Mouse (Mus musculus) midbrain, embryonic 14.5 days (tissue): ENCODE results near the gene Corin. TPM values are rescaled to one million over a fixed set of nuclear protein-coding genes. Genes with fewer than 3 reads are reported as not detected.
A peak's percentile ranks its signal among the peaks of the same experiment; 100 is the strongest.

Experiments
- ATAC-seq: fragments of 200-750 bp; cut with Nextera tagmentation; 2 replicates; pipeline ENCODE4 v1.8.0; 2017; ENCODE audit warnings: moderate number of reproducible peaks, moderate library complexity; ENCODE audit not compliant: low FRiP score, low TSS enrichment
- DNase-seq: peaks from one replicate; pipeline ENCODE4 v3.0.0-alpha.2; 2015
- H3K27ac ChIP-seq: fragments of 300-500 bp; sonication (generic); replicated peaks from 2 replicates; pipeline ENCODE4 v1.5.1; 2014; ENCODE audit warnings: mild to moderate bottlenecking, low read depth, low read length, moderate library complexity
- H3K27me3 ChIP-seq: fragments of 300-500 bp; sonication (generic); 2 replicates; pipeline ENCODE4 v1.6.1; 2014; ENCODE audit warnings: low read length, control low read depth, mixed read lengths; ENCODE audit not compliant: control insufficient read depth, insufficient read depth
- H3K36me3 ChIP-seq: fragments of 300-500 bp; sonication (generic); 2 replicates; pipeline ENCODE4 v1.6.1; 2014; ENCODE audit warnings: low read length, control low read depth; ENCODE audit not compliant: control insufficient read depth, insufficient read depth
- H3K4me1 ChIP-seq: fragments of 300-500 bp; sonication (generic); 2 replicates; pipeline ENCODE4 v1.6.1; 2014; ENCODE audit warnings: mild to moderate bottlenecking, antibody characterized with exemption, low read length, control low read depth; ENCODE audit not compliant: control insufficient read depth, insufficient read depth
- H3K4me2 ChIP-seq: fragments of 300-500 bp; sonication (generic); 2 replicates; pipeline ENCODE4 v1.6.1; 2014; ENCODE audit warnings: mild to moderate bottlenecking, low read length, moderate library complexity
- H3K4me3 ChIP-seq: fragments of 300-500 bp; sonication (generic); replicated peaks from 2 replicates; pipeline ENCODE4 v1.5.1; 2014; ENCODE audit warnings: low read depth, low read length
- H3K9ac ChIP-seq: fragments of 300-500 bp; sonication (generic); replicated peaks from 2 replicates; pipeline ENCODE4 v1.6.1; 2014; ENCODE audit warnings: mild to moderate bottlenecking, low read length, moderate library complexity
- H3K9me3 ChIP-seq: fragments of 300-500 bp; sonication (generic); 2 replicates; pipeline ENCODE4 v1.6.1; 2016; ENCODE audit warnings: low read length, control low read depth, mixed read lengths; ENCODE audit not compliant: control insufficient read depth
- WGBS: fragments of 180-500 bp; shearing (Covaris S2); extraction: QIAGEN DNeasy Blood & Tissue Kit; methylation state at CpG from one replicate; pipeline ENCODE4 v1.1.7; 2014; 5-methylcytosine and 5-hydroxymethylcytosine counted together
- polyA plus RNA-seq: library from polyadenylated mRNA; unstranded; fragments of >200 nt; fragmentation: Nextera tagmentation; extraction: Ambion mirVana; gene quantifications from 2 replicates; pipeline ENCODE4 v1.2.1, GENCODE M21; 2014

The Corin gene
- polyA plus RNA-seq, 1 experiment from 2014 or later, result 1.1 TPM

DNA sequence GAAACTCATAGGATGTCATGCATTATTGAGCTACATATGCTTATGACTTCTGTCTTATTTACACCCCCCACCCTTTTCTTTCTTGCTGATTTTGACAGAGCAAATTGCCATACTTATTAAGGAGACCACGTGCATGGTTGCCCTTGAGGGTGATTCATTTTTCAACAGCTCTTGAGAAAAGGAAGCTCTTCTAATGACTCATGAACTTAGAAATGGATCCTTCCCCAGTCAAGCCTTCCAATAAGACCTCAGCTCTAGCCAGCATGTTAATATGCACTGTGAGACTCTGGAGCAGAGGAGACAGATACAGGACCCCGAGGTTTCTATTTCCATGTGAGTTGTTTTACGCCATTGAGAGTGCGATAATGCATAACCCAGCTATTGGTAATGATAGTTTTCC lies 76.7 kb downstream of the Corin start:
- no peaks in the 10 kb centered on the region for H3K9me3 ChIP-seq
- no peak overlapping the region for H3K9ac ChIP-seq
- no peak overlapping the region for H3K4me2 ChIP-seq
- H3K4me1 ChIP-seq, result no peaks in the 10 kb centered on the region
- 89% methylated on average over 4 of the region's 4 CpGs for WGBS
- H3K4me3 ChIP-seq, result no peak overlapping the region
- H3K27ac ChIP-seq, result no peak overlapping the region
- H3K36me3 ChIP-seq, result no peaks in the 10 kb centered on the region
- ATAC-seq (no peak), DNase-seq (no peak)
- H3K27me3 ChIP-seq, result no peaks in the 10 kb centered on the region

- Histone ChIP-seq H3K4me3 (no peak overlapping the region), H3K4me1 (no peaks in the 10 kb centered on the region), H3K4me2 (no peak overlapping the region), H3K9me3 (no peaks in the 10 kb centered on the region), H3K36me3 (no peaks in the 10 kb centered on the region), H3K9ac (no peak overlapping the region), H3K27ac (no peak overlapping the region), H3K27me3 (no peaks in the 10 kb centered on the region)
- DNase-seq (no peak), ATAC-seq (no peak)
These were observed 78.8 kb downstream of the Corin start for GRCm38 (mm10) chr5:72425342-72426010.

- Histone ChIP-seq H3K27me3 (no peaks in the 10 kb centered on the region), H3K4me1 (no peaks in the 10 kb centered on the region), H3K4me2 (no peak overlapping the region), H3K9me3 (no peaks in the 10 kb centered on the region), H3K4me3 (no peak overlapping the region), H3K36me3 (no peaks in the 10 kb centered on the region), H3K9ac (no peak overlapping the region), H3K27ac (no peak overlapping the region)
- WGBS, result 30% methylated on average over 10 of the region's 10 CpGs
- DNase-seq (peak; percentile 24), ATAC-seq (no peak)
These were observed 92.4 kb downstream of the Corin start for GRCm38 (mm10) chr5:72411874-72412329.

DNA sequence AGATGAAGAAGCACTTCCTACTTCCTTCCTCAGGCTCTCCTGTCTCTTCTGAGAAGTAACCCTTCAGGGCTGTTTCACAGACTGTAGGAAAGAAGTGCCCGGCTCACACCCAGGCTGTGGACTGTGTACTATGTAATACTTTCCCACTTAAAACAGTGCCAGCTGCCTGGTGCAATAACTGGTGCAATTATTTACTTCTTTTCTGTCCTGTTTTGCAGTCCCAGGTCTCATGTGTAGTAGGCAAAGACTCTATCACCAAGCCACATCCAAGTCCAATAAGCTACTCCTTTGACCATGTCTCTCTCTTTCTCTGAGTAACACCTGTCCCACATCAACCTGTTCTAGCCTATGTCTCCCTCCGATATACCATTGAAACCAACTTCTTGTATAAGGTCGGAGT lies 93.4 kb downstream of the Corin start:
- ATAC-seq (no peak), DNase-seq (no peak)
- H3K4me2 ChIP-seq, result no peak overlapping the region
- H3K4me1 ChIP-seq, result no peaks in the 10 kb centered on the region
- no peaks in the 10 kb centered on the region for H3K9me3 ChIP-seq
- H3K36me3 ChIP-seq, result no peaks in the 10 kb centered on the region
- H3K27me3 ChIP-seq, result no peaks in the 10 kb centered on the region
- H3K27ac ChIP-seq, result no peak overlapping the region
- H3K4me3 ChIP-seq, result no peak overlapping the region
- H3K9ac ChIP-seq, result no peak overlapping the region
- 92% methylated on average over 3 of the region's 3 CpGs for WGBS

DNA sequence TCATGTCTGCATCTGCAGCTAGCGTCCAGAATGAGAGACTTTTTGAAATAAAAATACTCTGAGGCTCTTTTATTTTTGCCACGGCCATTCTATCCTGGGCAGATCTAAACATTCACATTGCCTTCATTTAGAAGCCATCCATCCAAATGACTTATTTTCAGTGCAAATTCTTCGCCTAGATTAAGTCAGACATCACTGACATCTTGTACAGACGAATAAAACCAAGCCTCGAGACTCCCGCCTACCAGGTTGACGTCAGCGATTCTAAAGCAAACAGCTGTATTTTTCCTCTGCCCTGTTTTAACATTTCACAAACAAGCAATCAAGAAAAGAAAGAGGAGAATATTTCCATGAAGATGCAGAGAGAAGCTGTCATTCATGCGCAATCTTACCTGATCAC lies 100.9 kb downstream of the Corin start:
- DNase-seq, result no peak

DNA sequence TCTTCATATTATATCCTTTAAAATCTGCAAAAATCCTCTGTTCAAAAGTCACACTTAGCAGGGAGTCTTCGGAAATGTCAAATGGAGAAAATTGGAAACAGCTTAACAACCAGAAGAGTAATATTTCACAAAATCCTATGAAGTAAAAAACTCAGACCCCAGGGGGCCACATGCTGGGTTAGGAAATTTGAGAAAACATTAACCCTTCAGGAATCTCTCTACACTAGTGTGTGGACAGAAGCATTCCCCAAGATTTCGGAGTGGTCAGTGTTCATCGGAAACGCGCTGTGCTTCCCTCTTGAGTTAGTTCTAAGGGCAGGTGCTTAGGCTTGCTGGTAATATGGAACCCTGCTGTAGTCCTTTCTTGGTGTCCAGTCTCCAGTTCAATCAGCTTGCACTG lies 101.4 kb downstream of the Corin start:
- WGBS, result 86% methylated on average over 5 of the region's 5 CpGs
- no peaks in the 10 kb centered on the region; the same call in 1 of the 2 replicates for H3K4me1 ChIP-seq
- H3K36me3 ChIP-seq, result no peaks in the 10 kb centered on the region
- H3K4me2 ChIP-seq, result no peak overlapping the region
- H3K4me3 ChIP-seq, result no peak overlapping the region
- DNase-seq (no peak), ATAC-seq (no peak)
- no peak overlapping the region for H3K9ac ChIP-seq
- H3K27ac ChIP-seq, result no peak overlapping the region
- no peaks in the 10 kb centered on the region for H3K9me3 ChIP-seq
- H3K27me3 ChIP-seq, result no peaks in the 10 kb centered on the region

More for the DNA sequence above, 100.9 kb downstream of the Corin start:
- Histone ChIP-seq H3K4me2 (no peak overlapping the region), H3K9ac (no peak overlapping the region), H3K4me3 (no peak overlapping the region), H3K4me1 (no peaks in the 10 kb centered on the region; the same call in 1 of the 2 replicates), H3K27me3 (no peaks in the 10 kb centered on the region), H3K36me3 (no peaks in the 10 kb centered on the region), H3K9me3 (no peaks in the 10 kb centered on the region), H3K27ac (no peak overlapping the region)
- 79% methylated on average over 9 of the region's 9 CpGs for WGBS
- ATAC-seq, result no peak

DNA sequence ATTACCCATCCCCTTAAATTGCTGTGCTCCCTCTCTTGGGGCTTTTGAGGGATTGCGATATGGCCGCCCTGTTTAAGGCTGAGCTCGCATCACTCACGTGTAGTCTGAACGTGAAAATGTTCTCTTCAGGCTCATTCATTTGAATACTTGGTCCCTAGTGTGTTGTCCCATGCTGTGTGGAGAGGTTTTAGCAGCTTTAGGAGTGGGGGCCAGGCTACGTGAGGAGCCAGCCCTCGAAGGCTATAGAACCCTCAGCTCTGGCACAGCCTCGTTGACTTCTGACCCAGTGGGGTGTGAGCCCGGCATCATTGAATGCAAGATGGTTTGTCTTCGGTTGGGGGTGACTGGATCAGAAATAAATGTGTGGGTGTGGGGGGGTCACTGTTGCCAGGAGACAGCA lies 102.5 kb downstream of the Corin start:
- ATAC-seq (no peak), DNase-seq (no peak)
- no peak overlapping the region for H3K9ac ChIP-seq
- no peak overlapping the region for H3K27ac ChIP-seq
- no peak overlapping the region for H3K4me3 ChIP-seq
- no peaks in the 10 kb centered on the region for H3K27me3 ChIP-seq
- H3K9me3 ChIP-seq, result no peaks in the 10 kb centered on the region
- WGBS, result 57% methylated on average over 10 of the region's 10 CpGs
- H3K36me3 ChIP-seq, result no peaks in the 10 kb centered on the region
- no peak overlapping the region for H3K4me2 ChIP-seq
- H3K4me1 ChIP-seq, result no peaks in the 10 kb centered on the region; the same call in 1 of the 2 replicates

- no peak for ATAC-seq
- DNase-seq, result no peak
- 85% methylated on average over 3 of the region's 3 CpGs for WGBS
These were observed 103.0 kb downstream of the Corin start for GRCm38 (mm10) chr5:72401251-72401650.

DNA sequence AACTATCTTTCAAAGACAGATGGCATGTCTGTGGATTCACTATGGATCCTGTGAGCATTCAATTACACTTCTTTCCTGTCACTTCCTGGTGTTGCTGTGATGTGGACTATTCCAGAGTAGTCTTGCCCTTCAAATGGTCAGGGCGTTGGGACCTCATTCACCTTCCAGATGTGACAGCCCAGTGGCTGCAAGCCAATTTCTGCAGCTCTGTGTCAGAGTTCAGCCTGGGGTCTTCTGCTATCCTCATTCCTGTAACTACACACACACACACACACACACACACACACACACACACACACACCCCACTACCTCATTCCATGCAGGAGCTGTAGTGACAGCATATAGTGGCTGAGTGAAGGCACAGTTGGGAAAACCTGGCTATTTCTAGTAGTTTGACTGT lies 122.1 kb downstream of the Corin start:
- no peak overlapping the region for H3K9ac ChIP-seq
- H3K9me3 ChIP-seq, result no peaks in the 10 kb centered on the region
- DNase-seq (no peak), ATAC-seq (no peak)
- no peaks in the 10 kb centered on the region for H3K36me3 ChIP-seq
- WGBS, result 89% methylated on average over 1 of the region's 1 CpGs
- H3K27ac ChIP-seq, result no peak overlapping the region
- no peaks in the 10 kb centered on the region for H3K27me3 ChIP-seq
- no peaks in the 10 kb centered on the region for H3K4me1 ChIP-seq
- H3K4me2 ChIP-seq, result no peak overlapping the region
- H3K4me3 ChIP-seq, result no peak overlapping the region

More at GRCm38 (mm10) chr5:72401251-72401650, 103.0 kb downstream of the Corin start:
- Histone ChIP-seq H3K4me1 (no peaks in the 10 kb centered on the region; the same call in 1 of the 2 replicates), H3K36me3 (no peaks in the 10 kb centered on the region), H3K27me3 (no peaks in the 10 kb centered on the region), H3K9ac (no peak overlapping the region), H3K9me3 (no peaks in the 10 kb centered on the region), H3K4me2 (no peak overlapping the region), H3K4me3 (no peak overlapping the region), H3K27ac (no peak overlapping the region)
